Mouse (Mus musculus) lung, postnatal 25 days (tissue): ENCODE results near the gene Otos.

Experiments
- DNase-seq: peaks from one replicate; pipeline ENCODE4 v3.0.0; 2022; ENCODE audit warnings: low spot score

Gene Otos

GRCm38 (mm10) chr1:92646601-92647000 lies 2.0 kb downstream of the Otos start:
- no peak for DNase-seq

- no peak for DNase-seq
These were observed 2.5 kb downstream of the Otos start for GRCm38 (mm10) chr1:92646111-92646510.

GRCm38 (mm10) chr1:92644916-92645315 lies 3.7 kb downstream of the Otos start:
- DNase-seq, result no peak

GRCm38 (mm10) chr1:92643691-92644090 lies 5.0 kb downstream of the Otos start:
- DNase-seq, result no peak

GRCm38 (mm10) chr1:92641514-92642272 lies 6.9 kb downstream of the Otos start, which contains the start of gene Cops9:
Gene Cops9, minus strand, starts transcription at chr1:92641985.
- DNase-seq, result peak; percentile 89

GRCm38 (mm10) chr1:92640393-92640792 lies 8.2 kb downstream of the Otos start:
- no peak for DNase-seq

GRCm38 (mm10) chr1:92638736-92639135 lies 9.9 kb downstream of the Otos start:
- DNase-seq, result no peak

GRCm38 (mm10) chr1:92638181-92638580 lies 10.5 kb downstream of the Otos start:
- DNase-seq, result no peak

- no peak for DNase-seq
These were observed 11.0 kb downstream of the Otos start for GRCm38 (mm10) chr1:92637501-92638172.

GRCm38 (mm10) chr1:92636676-92637075 lies 12.0 kb downstream of the Otos start:
- DNase-seq, result no peak

GRCm38 (mm10) chr1:92636015-92636414 lies 12.6 kb downstream of the Otos start:
- no peak for DNase-seq

- no peak for DNase-seq
These were observed 13.6 kb downstream of the Otos start for GRCm38 (mm10) chr1:92634976-92635599.

- DNase-seq, result no peak
These were observed 14.1 kb downstream of the Otos start for GRCm38 (mm10) chr1:92634569-92634968.

GRCm38 (mm10) chr1:92633726-92634125 lies 14.9 kb downstream of the Otos start:
- DNase-seq, result no peak

- DNase-seq, result no peak
These were observed 15.7 kb downstream of the Otos start for GRCm38 (mm10) chr1:92632948-92633347.

GRCm38 (mm10) chr1:92632196-92632595 lies 16.4 kb downstream of the Otos start:
- no peak for DNase-seq

GRCm38 (mm10) chr1:92628227-92628626 lies 20.4 kb downstream of the Otos start:
- DNase-seq, result no peak

GRCm38 (mm10) chr1:92618360-92618759 lies 30.3 kb downstream of the Otos start:
- DNase-seq, result no peak

- no peak for DNase-seq
These were observed 31.2 kb downstream of the Otos start, which contains the start of gene Olfr12 for GRCm38 (mm10) chr1:92617488-92617887. Gene Olfr12, plus strand, starts transcription at chr1:92617788.

- no peak for DNase-seq
These were observed 32.6 kb downstream of the Otos start for GRCm38 (mm10) chr1:92616046-92616445.

- DNase-seq, result peak; percentile 14
These were observed 34.1 kb downstream of the Otos start for GRCm38 (mm10) chr1:92614516-92614915.

GRCm38 (mm10) chr1:92613175-92613574 lies 35.5 kb downstream of the Otos start:
- DNase-seq, result no peak

GRCm38 (mm10) chr1:92611008-92611407 lies 37.6 kb downstream of the Otos start:
- DNase-seq, result peak; percentile 18
